Mouse (Mus musculus) spleen, postnatal 10 days (tissue): ENCODE data around the gene Rassf1.

Experiments used
- DNase-seq, 2 experiments: peaks; one replicate each; pipeline ENCODE4 v3.0.0; 2021 to 2022; ENCODE audit warnings: low spot score in 2 of 2

The Rassf1 gene

DNA sequence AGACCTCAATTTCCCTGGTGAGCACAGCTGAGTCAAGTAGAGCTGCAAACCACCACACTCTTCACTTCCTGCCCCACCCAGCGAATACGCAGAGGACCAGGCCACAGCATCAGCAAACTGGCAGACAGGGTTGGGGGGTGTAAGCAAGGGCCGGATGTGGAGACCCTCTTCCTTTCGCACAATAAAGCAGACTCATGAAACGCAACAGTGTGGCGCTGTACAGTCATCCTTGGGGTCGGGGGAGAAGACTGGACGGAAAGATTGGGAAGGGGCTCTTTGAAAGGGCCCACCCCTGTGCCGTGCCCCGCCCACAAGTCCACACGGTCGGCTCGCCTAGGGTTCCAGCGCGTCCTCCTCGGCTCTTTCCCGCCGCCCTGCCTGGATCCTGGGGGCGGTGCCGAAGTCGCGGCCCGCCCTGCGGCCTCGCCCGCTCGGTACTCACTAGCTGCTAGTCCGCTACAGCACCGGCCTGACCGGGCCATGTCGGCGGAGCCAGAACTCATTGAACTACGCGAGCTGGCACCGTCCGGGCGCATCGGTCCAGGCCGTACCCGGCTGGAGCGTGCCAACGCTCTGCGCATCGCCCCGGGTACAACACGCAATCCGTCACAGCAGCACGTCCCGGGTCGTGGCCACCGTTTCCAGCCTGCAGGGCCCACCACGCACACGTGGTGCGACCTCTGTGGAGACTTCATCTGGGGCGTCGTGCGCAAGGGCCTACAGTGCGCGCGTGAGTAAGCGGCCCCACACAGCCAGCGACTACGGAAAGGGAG lies at the start of gene Rassf1:
Rassf1 (plus strand) TSS at position 439 of the 773 bp plus-strand sequence.
- DNase-seq, result peak; percentile 55 to 76

DNA sequence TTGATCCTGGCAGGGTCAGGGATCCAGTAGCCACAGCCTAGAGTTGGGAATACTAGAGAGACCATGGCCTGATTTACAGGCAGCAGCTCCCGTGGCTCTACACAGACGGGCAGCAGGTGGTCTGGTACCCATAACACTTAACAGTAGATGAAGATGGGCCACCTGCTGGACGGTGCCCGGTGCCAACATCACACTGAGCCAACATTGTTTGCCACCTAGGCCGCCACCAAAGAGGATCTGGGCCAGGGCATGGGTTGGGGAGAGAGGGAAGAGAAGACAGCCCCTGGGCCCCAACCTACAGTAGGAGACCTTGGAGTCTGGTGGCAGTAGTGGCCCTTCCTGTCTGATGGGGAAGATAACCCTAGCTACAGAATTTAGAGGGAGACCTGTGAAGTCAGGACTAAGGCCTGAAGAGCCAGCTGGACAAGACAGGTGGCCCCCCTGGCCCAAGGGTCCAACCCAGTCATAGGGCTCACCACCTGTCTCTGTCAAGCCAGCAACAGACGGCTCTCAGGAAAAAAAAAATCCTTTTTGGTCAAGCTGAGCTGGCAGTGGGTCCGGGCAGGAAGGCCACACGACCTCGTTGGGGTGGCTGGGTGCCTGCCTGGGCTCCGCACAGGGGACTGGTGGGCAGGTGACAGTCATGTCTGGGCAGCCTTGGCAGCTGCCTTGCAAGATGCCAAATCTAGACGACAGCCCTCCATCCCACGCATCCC lies 49.1 kb upstream of the Rassf1 start:
- DNase-seq, result no peak

DNA sequence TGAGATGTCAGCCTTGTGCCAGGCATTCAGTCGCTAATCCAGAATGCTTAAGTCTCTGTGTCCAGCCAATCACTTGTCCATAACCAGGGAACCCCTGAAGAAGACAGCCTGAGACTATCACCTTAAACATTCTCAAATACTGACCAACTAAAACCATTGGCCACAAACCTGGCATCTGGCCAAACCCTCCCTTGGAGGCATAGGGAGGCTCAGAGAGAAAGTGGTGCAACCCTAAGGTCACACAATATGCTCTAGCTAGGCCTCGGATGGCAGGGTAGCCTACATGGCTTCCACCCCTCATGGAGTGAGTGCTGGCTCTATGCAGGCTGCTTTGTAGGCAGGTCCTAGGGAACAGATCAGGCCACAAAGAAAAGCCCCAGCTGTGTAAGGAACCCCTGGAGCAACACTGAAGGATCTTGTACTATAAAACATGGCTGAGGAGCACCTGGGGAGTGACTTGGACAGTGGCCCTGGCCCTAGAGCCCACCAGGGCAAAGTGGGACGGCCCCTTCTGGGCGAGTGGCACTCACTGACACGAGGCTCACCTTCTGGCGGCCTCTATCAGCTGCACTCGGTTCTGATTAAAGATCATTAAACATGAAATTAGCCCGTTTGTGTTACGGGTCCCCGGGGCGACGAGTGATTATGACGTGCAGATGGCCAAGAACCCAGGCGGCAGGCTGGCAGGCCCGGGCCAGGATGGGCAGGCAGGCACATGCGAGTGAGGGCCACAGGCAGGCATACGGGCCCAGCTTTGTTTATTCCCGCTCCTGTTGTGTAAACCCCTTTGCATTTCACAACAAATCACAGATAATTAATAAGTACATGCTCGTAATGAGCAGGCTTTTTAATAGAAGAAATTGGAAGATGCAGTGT lies 46.5 kb upstream of the Rassf1 start:
- no peak for DNase-seq

DNA sequence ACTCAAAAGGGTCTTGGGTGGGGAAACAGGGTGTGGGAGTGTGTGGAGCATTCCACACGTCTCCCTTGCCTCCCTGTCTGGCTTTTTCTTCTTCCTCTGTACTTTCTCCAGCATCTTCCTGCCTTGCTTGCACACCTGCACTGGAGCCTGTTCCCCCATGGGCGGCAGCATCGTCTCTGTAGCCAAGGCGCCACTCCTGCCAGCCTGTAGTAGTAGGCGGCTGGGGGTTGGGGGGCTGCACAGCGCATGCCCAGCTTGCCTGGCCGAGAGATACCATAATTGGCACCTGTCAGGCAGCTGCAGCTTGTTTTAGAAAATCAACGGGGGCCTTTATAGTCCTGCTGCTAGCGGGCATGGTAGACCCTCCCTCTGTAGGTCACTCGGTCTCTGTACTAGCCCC lies 43.1 kb upstream of the Rassf1 start:
- no peak for DNase-seq

DNA sequence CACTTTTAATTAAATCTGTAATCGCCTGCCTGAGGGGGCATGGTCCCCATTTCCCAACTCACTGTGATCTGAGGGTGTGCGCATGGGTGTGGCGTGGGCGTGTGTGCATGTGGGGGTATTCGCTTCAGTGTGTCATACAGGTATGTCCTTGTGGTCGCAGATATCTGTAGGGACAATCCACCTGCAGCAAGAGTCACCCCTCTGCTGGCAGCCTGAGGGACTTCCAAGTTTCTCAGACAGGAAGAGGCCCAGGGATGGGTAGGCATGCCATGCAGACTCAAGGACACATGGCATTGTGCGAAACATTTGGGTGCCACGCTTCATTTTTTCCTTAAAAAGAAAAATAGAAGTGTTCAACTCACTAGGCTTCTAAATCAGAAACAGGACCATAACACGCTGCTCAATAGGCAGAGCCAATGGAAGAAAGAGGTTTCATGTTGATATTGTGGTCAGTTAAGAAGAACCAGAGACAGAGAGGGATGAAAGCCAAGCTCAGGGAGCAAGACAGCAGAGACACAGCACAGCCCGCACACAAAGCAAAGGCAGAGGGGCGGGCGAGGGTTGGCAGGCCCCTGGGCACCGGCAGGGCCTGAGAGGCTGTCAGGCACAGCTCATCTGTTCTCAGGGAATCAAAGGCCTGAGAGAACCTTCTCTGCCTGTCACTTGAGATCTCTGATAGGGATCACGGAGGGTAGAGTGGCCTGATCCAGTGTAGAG lies 40.8 kb upstream of the Rassf1 start:
- no peak for DNase-seq

DNA sequence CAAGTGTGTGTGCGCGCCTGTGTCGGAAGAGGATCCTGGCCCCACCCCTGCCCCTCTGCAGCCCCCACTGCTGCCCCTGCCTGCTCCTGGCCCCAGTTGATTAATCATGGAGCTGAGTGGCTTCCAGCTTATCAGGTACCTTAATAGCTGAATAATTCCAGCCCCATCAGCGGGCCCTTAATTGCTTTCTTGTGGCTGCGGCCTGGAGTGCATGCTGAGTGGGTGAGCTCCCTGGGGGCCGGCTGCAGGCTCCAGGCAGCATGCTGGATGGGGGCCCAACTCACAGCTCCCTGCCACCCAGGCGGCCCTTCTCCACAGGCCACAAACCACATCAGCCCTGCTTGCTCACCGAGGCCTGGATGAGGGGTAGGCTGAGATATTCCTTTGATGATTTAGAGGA lies 39.9 kb upstream of the Rassf1 start:
- no peak for DNase-seq

GRCm38 (mm10) chr9:107512326-107512725 lies 39.0 kb upstream of the Rassf1 start:
- DNase-seq, result no peak

GRCm38 (mm10) chr9:107514303-107514955 lies 36.9 kb upstream of the Rassf1 start:
- peak; percentile 81 to 88 for DNase-seq

GRCm38 (mm10) chr9:107520331-107520730 lies 31.0 kb upstream of the Rassf1 start:
- DNase-seq, result no peak

GRCm38 (mm10) chr9:107521190-107521589 lies 30.2 kb upstream of the Rassf1 start:
- no peak for DNase-seq

GRCm38 (mm10) chr9:107521711-107522399 lies 29.5 kb upstream of the Rassf1 start:
- DNase-seq, result no peak

DNA sequence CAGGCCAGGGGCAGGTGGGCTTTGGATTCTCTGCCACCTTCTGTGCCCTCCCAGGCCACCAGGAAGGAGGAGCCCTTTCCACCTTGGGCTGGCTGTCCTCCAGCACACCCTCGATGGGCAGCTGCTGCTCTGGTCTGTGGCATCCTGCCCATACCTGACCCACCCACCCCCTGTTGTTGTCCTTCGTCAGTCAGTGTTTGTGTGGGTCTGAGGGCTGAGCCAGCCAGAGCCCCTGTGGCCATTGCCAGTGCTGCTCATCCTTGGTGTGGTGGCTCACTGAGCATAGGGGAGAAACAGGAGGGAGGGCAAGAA lies 29.0 kb upstream of the Rassf1 start:
- no peak for DNase-seq

- peak; percentile 69 to 87 for DNase-seq
Observed at GRCm38 (mm10) chr9:107526198-107527026, 24.9 kb upstream of the Rassf1 start.

DNA sequence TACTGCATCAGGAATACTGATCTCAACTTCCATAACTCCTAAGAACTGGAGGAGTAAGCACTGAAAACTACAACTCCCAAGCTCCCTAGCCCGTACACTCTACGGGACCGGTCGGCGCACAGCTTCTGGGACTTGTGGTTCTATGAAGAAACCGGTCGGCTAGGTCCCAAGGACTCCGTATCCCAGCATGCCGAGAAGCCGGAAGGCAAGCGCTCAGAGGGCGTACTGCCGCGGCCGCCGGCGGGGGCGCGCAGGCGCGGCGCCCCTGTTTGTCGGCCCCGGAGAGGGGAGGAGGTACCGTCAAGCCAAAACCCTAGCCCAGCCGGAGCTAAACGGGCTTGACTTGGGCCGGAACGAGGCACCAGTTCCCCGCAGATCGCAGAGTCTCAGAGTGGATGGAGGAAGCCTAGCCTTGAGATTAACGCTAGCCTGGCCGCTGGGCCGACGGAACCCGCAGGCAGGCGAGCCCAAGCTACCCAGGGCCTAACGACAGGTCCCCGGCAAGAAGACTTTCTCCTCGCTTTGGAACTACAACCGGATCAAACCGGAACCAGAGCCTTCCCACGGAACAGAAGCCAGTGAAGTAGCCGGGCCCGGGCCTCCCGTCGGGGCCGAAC lies 17.5 kb upstream of the Rassf1 start, which contains the start of gene Tmem115:
Tmem115 (plus strand) TSS at position 155 of the 617 bp plus-strand sequence.
- DNase-seq, result peak; percentile 78 to 89

- DNase-seq, result peak; percentile 58 to 61
Observed at GRCm38 (mm10) chr9:107534408-107535202, 16.8 kb upstream of the Rassf1 start.

GRCm38 (mm10) chr9:107538231-107538630 lies 13.1 kb upstream of the Rassf1 start:
- no peak for DNase-seq

DNA sequence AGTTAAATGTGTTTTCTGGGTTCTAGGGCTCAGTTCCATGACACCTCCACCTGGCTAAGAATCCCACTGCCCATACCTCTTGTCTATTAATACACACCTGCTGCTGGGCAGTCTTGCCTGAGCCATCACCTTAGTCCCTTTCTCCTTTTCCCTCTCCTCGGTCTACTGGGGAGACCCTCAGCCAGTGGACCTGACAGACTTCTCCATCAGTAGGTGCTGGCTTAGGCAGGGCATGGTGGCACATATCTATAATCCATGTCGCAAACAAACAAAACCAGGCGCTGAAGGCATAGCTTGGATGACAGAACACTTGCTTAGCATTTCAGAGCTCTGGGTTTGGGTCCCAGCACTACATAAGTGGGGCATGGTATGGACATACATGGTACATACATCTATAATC lies 12.6 kb upstream of the Rassf1 start:
- DNase-seq, result no peak

GRCm38 (mm10) chr9:107539940-107540339 lies 11.4 kb upstream of the Rassf1 start:
- no peak for DNase-seq
